Mouse (Mus musculus): ENCODE results near the gene Art5. TPM values are rescaled to one million over a fixed set of nuclear protein-coding genes. Genes with fewer than 3 reads are reported as not detected.
A peak's percentile ranks its signal among the peaks of the same experiment; 100 is the strongest.
"Not testable (repeated sequence)": the region's sequence is repeated elsewhere in the genome, so short reads cannot be mapped to it uniquely, and the experiment has no call there.

The Art5 gene
- polyA plus RNA-seq, 1 experiment: not detected

GRCm38 (mm10) chr7:102065046-102065891, 44.0 kb downstream of the Art5 start, which contains the start of the genes Rnf121, Xndc1 and Xntrpc:
Gene Rnf121, minus strand, starts transcription at chr7:102065469.
Gene Xndc1, plus strand, starts transcription at chr7:102065511.
Gene Xntrpc, plus strand, starts transcription at chr7:102065713.
- H3K9me3 ChIP-seq (ENCODE audit: control insufficient read depth, low read length): no peaks in the 10 kb centered on the region

GRCm38 (mm10) chr7:102064655-102065045, 44.6 kb downstream of the Art5 start:
- H3K4me1 ChIP-seq (ENCODE audit: control insufficient read depth): peaks cover 52% of the 10 kb centered on the region
- H3K27me3 ChIP-seq (ENCODE audit: control insufficient read depth): no peaks in the 10 kb centered on the region
- TF ChIP-seq GATA1 (IDR thresholded peaks at IDR 0.05; ENCODE audit: low read length) (no peak), TAL1 (IDR thresholded peaks at IDR 0.05; ENCODE audit: low read length) (no peak)
- no peaks in the 10 kb centered on the region for H3K9me3 ChIP-seq (ENCODE audit: control insufficient read depth, low read length)
- peak overlapping the region; percentile 86 for H3K4me3 ChIP-seq (replicated peaks)
- peaks cover 26% of the 10 kb centered on the region for H3K36me3 ChIP-seq (ENCODE audit: control insufficient read depth)

More at GRCm38 (mm10) chr7:102065046-102065891, 44.0 kb downstream of the Art5 start, which contains the start of the genes Rnf121, Xndc1 and Xntrpc:
- no peaks in the 10 kb centered on the region for H3K27me3 ChIP-seq (ENCODE audit: control insufficient read depth)
- no peak for TF ChIP-seq GATA1 (IDR thresholded peaks at IDR 0.05; ENCODE audit: low read length)
- no peak for TF ChIP-seq TAL1 (IDR thresholded peaks at IDR 0.05; ENCODE audit: low read length)
- H3K36me3 ChIP-seq (ENCODE audit: control insufficient read depth): peaks cover 27% of the 10 kb centered on the region
- peaks cover 52% of the 10 kb centered on the region for H3K4me1 ChIP-seq (ENCODE audit: control insufficient read depth)
- H3K4me3 ChIP-seq (replicated peaks): peak within 1 kb of the TSS; percentile 86

- Histone ChIP-seq H3K4me1 (ENCODE audit: control insufficient read depth) (peaks cover 52% of the 10 kb centered on the region), H3K4me3 (replicated peaks) (peak overlapping the region; percentile 86), H3K27me3 (ENCODE audit: control insufficient read depth) (no peaks in the 10 kb centered on the region)
Measured at GRCm38 (mm10) chr7:102063891-102064290, 45.4 kb downstream of the Art5 start.

GRCm38 (mm10) chr7:102062203-102062602, 47.1 kb downstream of the Art5 start:
- TF ChIP-seq TAL1 (IDR thresholded peaks at IDR 0.05; ENCODE audit: low read length) (no peak), GATA1 (IDR thresholded peaks at IDR 0.05; ENCODE audit: low read length) (no peak)

More at GRCm38 (mm10) chr7:102063891-102064290, 45.4 kb downstream of the Art5 start:
- peaks cover 28% of the 10 kb centered on the region for H3K36me3 ChIP-seq (ENCODE audit: control insufficient read depth)
- no peak for TF ChIP-seq GATA1 (IDR thresholded peaks at IDR 0.05; ENCODE audit: low read length)
- no peak for TF ChIP-seq TAL1 (IDR thresholded peaks at IDR 0.05; ENCODE audit: low read length)
- no peaks in the 10 kb centered on the region for H3K9me3 ChIP-seq (ENCODE audit: control insufficient read depth, low read length)

GRCm38 (mm10) chr7:102061353-102061752, 47.9 kb downstream of the Art5 start:
- Histone ChIP-seq H3K9me3 (ENCODE audit: control insufficient read depth, low read length) (no peaks in the 10 kb centered on the region), H3K4me3 (replicated peaks) (no peak overlapping the region), H3K27me3 (ENCODE audit: control insufficient read depth) (no peaks in the 10 kb centered on the region), H3K4me1 (ENCODE audit: control insufficient read depth) (peaks cover 38% of the 10 kb centered on the region), H3K36me3 (ENCODE audit: control insufficient read depth) (peaks cover 34% of the 10 kb centered on the region)
- TF ChIP-seq GATA1 (IDR thresholded peaks at IDR 0.05; ENCODE audit: low read length): no peak
- no peak for TF ChIP-seq TAL1 (IDR thresholded peaks at IDR 0.05; ENCODE audit: low read length)

More at GRCm38 (mm10) chr7:102062203-102062602, 47.1 kb downstream of the Art5 start:
- peaks cover 44% of the 10 kb centered on the region for H3K4me1 ChIP-seq (ENCODE audit: control insufficient read depth)
- H3K9me3 ChIP-seq (ENCODE audit: control insufficient read depth, low read length): no peaks in the 10 kb centered on the region
- peaks cover 30% of the 10 kb centered on the region for H3K36me3 ChIP-seq (ENCODE audit: control insufficient read depth)
- H3K4me3 ChIP-seq (replicated peaks): no peak overlapping the region
- no peaks in the 10 kb centered on the region for H3K27me3 ChIP-seq (ENCODE audit: control insufficient read depth)

- H3K4me1 ChIP-seq (ENCODE audit: control insufficient read depth); H3K4me3 ChIP-seq (replicated peaks); H3K27me3 ChIP-seq (ENCODE audit: control insufficient read depth); H3K9me3 ChIP-seq (ENCODE audit: control insufficient read depth, low read length): not testable (repeated sequence)
- H3K36me3 ChIP-seq (ENCODE audit: control insufficient read depth): peaks cover 19% of the 10 kb centered on the region
Measured at GRCm38 (mm10) chr7:102048524-102048923, 60.8 kb downstream of the Art5 start.

Other genes with a start within 250 kb of the Art5 start
- gene Anapc15, start 245.8 kb downstream of the Art5 start, polyA plus RNA-seq (2012): 4.8 and 5.8 TPM in 2 replicates
- gene Folr1, start 238.7 kb downstream of the Art5 start, polyA plus RNA-seq (2012): not detected in 2 replicates
- 10.4 and 12.4 TPM in 2 replicates for gene Lamtor1, start 203.6 kb downstream of the Art5 start, polyA plus RNA-seq (2012)
- gene Tomt, start 203.1 kb downstream of the Art5 start, polyA plus RNA-seq (2012): not detected in 2 replicates
- gene Lrrc51, start 175.6 kb downstream of the Art5 start, polyA plus RNA-seq (2012): not detected in 2 replicates
- 19.8 and 24.7 TPM in 2 replicates for gene Numa1, start 175.4 kb downstream of the Art5 start, polyA plus RNA-seq (2012)
- 0.67 and 1.0 TPM in 2 replicates for gene Il18bp, start 90.8 kb downstream of the Art5 start, polyA plus RNA-seq (2012)
- 0.12 and 0.34 TPM in 2 replicates for gene Rnf121, start 44.0 kb downstream of the Art5 start, polyA plus RNA-seq (2012)
- gene Xndc1, start 44.0 kb downstream of the Art5 start, polyA plus RNA-seq (2012): 2.0 TPM in 2 replicates
- gene Xntrpc, start 43.8 kb downstream of the Art5 start, polyA plus RNA-seq (2012): not detected in 2 replicates
- 0.15 and 0.37 TPM in 2 replicates for gene Trpc2, start 26.4 kb downstream of the Art5 start, polyA plus RNA-seq (2012)
- gene Art1, start 7.7 kb downstream of the Art5 start, polyA plus RNA-seq (2012): not detected in 2 replicates
- gene Chrna10, start 7.3 kb upstream of the Art5 start, polyA plus RNA-seq (2012): 0.02 TPM in 1 of 2 replicates, not detected in the other
- 0.17 and 0.18 TPM in 2 replicates for gene Nup98, start 100.7 kb upstream of the Art5 start, polyA plus RNA-seq (2012)
- gene Pgap2, start 100.7 kb upstream of the Art5 start, polyA plus RNA-seq (2012): 0.14 and 1.5 TPM in 2 replicates
- gene Rhog, start 146.6 kb upstream of the Art5 start, polyA plus RNA-seq (2012): 7.6 and 15.0 TPM in 2 replicates
- 2.7 and 2.9 TPM in 2 replicates for gene Stim1, start 158.3 kb upstream of the Art5 start, polyA plus RNA-seq (2012)

Measured in erythroblast, embryonic 14.5 days (primary cell).